8 mouse cellular contexts compared by ENCODE assay signal in the genomic region with DNA sequence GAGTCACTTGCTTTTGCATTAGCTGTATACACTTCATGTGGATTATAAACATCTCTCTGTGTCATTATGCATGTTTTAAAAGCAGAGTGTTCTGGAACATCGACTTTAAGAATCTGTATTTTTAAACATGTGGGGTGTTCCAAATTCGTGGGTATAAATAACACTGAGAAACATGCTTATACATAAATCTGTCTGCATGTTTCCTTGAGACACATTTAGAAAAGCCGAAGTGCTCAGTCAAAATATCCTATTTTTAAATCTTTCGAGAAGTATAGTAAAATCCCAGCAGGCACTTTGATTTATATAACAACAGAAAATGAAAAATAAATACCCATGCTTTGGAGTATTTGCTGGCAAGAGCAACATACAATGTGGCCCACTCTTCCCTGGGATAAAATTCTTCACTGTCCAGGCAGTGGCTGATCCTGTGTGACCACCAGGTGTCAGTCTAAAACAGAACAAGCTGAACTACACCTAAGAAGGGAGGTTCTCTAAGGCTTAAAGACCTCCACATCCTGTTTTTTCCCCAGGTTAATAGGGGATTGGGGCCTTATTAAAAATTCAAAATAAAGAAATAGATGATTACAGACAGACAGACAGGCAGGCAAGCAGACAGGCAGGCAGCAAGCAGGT. TPM values are rescaled to one million over a fixed set of nuclear protein-coding genes. Genes with fewer than 3 reads are reported as not detected.
DNase-seq lines count a peak whose midpoint lies in the region; ATAC-seq and TF ChIP-seq lines count a peak whose summit lies in the region.

No protein-coding gene starts in this region.

- no peak overlapping the region for H3K27ac ChIP-seq in cortical plate, adult 2 months (ENCODE audit: insufficient read depth, low read length)
- no peak overlapping the region for H3K27ac ChIP-seq in hindbrain, embryonic 10.5 days
- H3K27ac ChIP-seq in midbrain, embryonic 13.5 days, result no peak overlapping the region

- ATAC-seq in midbrain, embryonic 13.5 days, result peak; percentile 87

- TF ChIP-seq POLR2A in cortical plate, adult 2 months (IDR thresholded peaks at IDR 0.05; ENCODE audit: extremely low read depth, insufficient read depth, low read length), result no peak

- 50% methylated on average over 4 of the region's 4 CpGs for WGBS in hindbrain, embryonic 10.5 days
- 52% methylated on average over 4 of the region's 4 CpGs for WGBS in midbrain, embryonic 13.5 days

- DNase-seq in adrenal gland, adult 18-20 months (ENCODE audit: low spot score in 2 of 2), result peak; percentile 11 to 20
- no peak for DNase-seq in adrenal gland, postnatal 4 days (ENCODE audit: low spot score in 2 of 2)
- DNase-seq in hindbrain, embryonic 10.5 days (ENCODE audit: low spot score), result peak; percentile 29
- peak; percentile 17 to 54 for DNase-seq in layer of hippocampus, postnatal 14 days (ENCODE audit: low spot score in 2 of 2)
- peak; percentile 46 for DNase-seq in telencephalon, adult 2 months (ENCODE audit: low read depth, low spot score)

- peak; percentile 72 for TF ChIP-seq CTCF in E14TG2a.4 (conservative IDR thresholded peaks at IDR 0.05; ENCODE audit: low read length)
- TF ChIP-seq CTCF in cortical plate, adult 2 months (IDR thresholded peaks at IDR 0.05; ENCODE audit: extremely low read depth, insufficient read depth, low read length), result peak; percentile 70

- H3K4me3 ChIP-seq in E14TG2a.4 (replicated peaks; ENCODE audit: low read length), result no peak overlapping the region
- no peak overlapping the region for H3K4me3 ChIP-seq in cortical plate, adult 2 months (ENCODE audit: insufficient read depth, low read length)
- no peak overlapping the region for H3K4me3 ChIP-seq in hindbrain, embryonic 10.5 days
- H3K4me3 ChIP-seq in midbrain, embryonic 13.5 days (replicated peaks), result no peak overlapping the region

- H3K9me3 ChIP-seq in E14TG2a.4 (ENCODE audit: low read length), result no peaks in the 10 kb centered on the region
- H3K9me3 ChIP-seq in hindbrain, embryonic 10.5 days, result no peaks in the 10 kb centered on the region
- no peaks in the 10 kb centered on the region for H3K9me3 ChIP-seq in midbrain, embryonic 13.5 days

- H3K4me1 ChIP-seq in E14TG2a.4 (replicated peaks; ENCODE audit: low read depth, low read length), result peaks cover 4% of the 10 kb centered on the region
- no peaks in the 10 kb centered on the region for H3K4me1 ChIP-seq in cortical plate, adult 2 months (ENCODE audit: control insufficient read depth, insufficient read depth, low read length)
- no peaks in the 10 kb centered on the region for H3K4me1 ChIP-seq in hindbrain, embryonic 10.5 days (replicated peaks)
- H3K4me1 ChIP-seq in midbrain, embryonic 13.5 days (replicated peaks), result no peaks in the 10 kb centered on the region

- H3K36me3 ChIP-seq in E14TG2a.4 (ENCODE audit: insufficient read depth, low read length), result no peaks in the 10 kb centered on the region
- H3K36me3 ChIP-seq in hindbrain, embryonic 10.5 days, result no peaks in the 10 kb centered on the region
- no peaks in the 10 kb centered on the region for H3K36me3 ChIP-seq in midbrain, embryonic 13.5 days

- no peaks in the 10 kb centered on the region for H3K27me3 ChIP-seq in E14TG2a.4 (ENCODE audit: insufficient read depth, low read length)
- no peaks in the 10 kb centered on the region for H3K27me3 ChIP-seq in hindbrain, embryonic 10.5 days (ENCODE audit: insufficient read depth, poor library complexity, severe bottlenecking)
- no peaks in the 10 kb centered on the region for H3K27me3 ChIP-seq in midbrain, embryonic 13.5 days

- H3K4me2 ChIP-seq in midbrain, embryonic 13.5 days (replicated peaks), result no peak overlapping the region

- H3K9ac ChIP-seq in midbrain, embryonic 13.5 days (replicated peaks), result no peak overlapping the region

RNA-seq across cellular contexts. Expression of gene Parm1, which starts 52.4 kb away (rescaled TPM):
- 100 to 1,000 TPM; 109 to 127 TPM for total RNA-seq in adrenal gland, adult 18-20 months (2021)
- total RNA-seq in adrenal gland, postnatal 4 days (2021), result 10 to 100 TPM; 49.4 to 53.2 TPM
- polyA plus RNA-seq in cortical plate, adult 2 months (2012; rRNA removed), result 19.8 and 21.2 TPM in 2 replicates
- 16.3 and 18.1 TPM in 2 replicates for polyA plus RNA-seq in hindbrain, embryonic 10.5 days (2016; fragmentation: Nextera tagmentation; extraction: Ambion mirVana)
- total RNA-seq in layer of hippocampus, postnatal 14 days (2021), result 10 to 100 TPM; 27.7 to 31.3 TPM
- 4.7 and 5.2 TPM in 2 replicates for polyA plus RNA-seq in midbrain, embryonic 13.5 days (2015; fragmentation: Nextera tagmentation; extraction: Ambion mirVana)

Comparison
In these comparisons a context has a peak if more than half of its experiments do, and no peak if none do; other contexts are left out.
1. DNase-seq: peak in adrenal gland, adult 18-20 months (2 of 2), hindbrain, embryonic 10.5 days (single experiment), layer of hippocampus, postnatal 14 days (2 of 2) and telencephalon, adult 2 months (single experiment); none in adrenal gland, postnatal 4 days (0 of 2).